Mouse (Mus musculus) ovary, postnatal 36 days (tissue): ENCODE data around the gene Elfn1.
A peak's percentile ranks its signal among the peaks of the same experiment; 100 is the strongest.

Experiments
- DNase-seq: peaks from one replicate; pipeline ENCODE4 v3.0.0; 2022; ENCODE audit warnings: low spot score, mixed read lengths

Elfn1 gene

GRCm38 (mm10) chr5:139911506-139911905, 3.8 kb downstream of the Elfn1 start:
- no peak for DNase-seq

- no peak for DNase-seq
Measured at GRCm38 (mm10) chr5:139912121-139912771, 4.5 kb downstream of the Elfn1 start.

GRCm38 (mm10) chr5:139921666-139922065, 13.9 kb downstream of the Elfn1 start:
- no peak for DNase-seq

- DNase-seq = no peak
Measured at GRCm38 (mm10) chr5:139923867-139924266, 16.1 kb downstream of the Elfn1 start.

GRCm38 (mm10) chr5:139930102-139930501, 22.4 kb downstream of the Elfn1 start:
- DNase-seq = no peak

- DNase-seq = no peak
Measured at GRCm38 (mm10) chr5:139930927-139931351, 23.2 kb downstream of the Elfn1 start.

GRCm38 (mm10) chr5:139931947-139932540, 24.3 kb downstream of the Elfn1 start:
- no peak for DNase-seq

- DNase-seq = peak; percentile 65
Measured at GRCm38 (mm10) chr5:139932595-139933271, 25.0 kb downstream of the Elfn1 start.

GRCm38 (mm10) chr5:139933476-139933875, 25.7 kb downstream of the Elfn1 start:
- peak; percentile 49 for DNase-seq

- DNase-seq = no peak
Measured at GRCm38 (mm10) chr5:139936431-139936830, 28.7 kb downstream of the Elfn1 start.

- no peak for DNase-seq
Measured at GRCm38 (mm10) chr5:139944697-139945096, 37.0 kb downstream of the Elfn1 start.

GRCm38 (mm10) chr5:139945715-139946364, 38.1 kb downstream of the Elfn1 start:
- DNase-seq = no peak

- DNase-seq = no peak
Measured at GRCm38 (mm10) chr5:139947446-139947845, 39.7 kb downstream of the Elfn1 start.

GRCm38 (mm10) chr5:139948552-139948951, 40.8 kb downstream of the Elfn1 start:
- DNase-seq = no peak

- no peak for DNase-seq
Measured at GRCm38 (mm10) chr5:139949363-139949762, 41.6 kb downstream of the Elfn1 start.

- DNase-seq = no peak
Measured at GRCm38 (mm10) chr5:139949975-139950578, 42.3 kb downstream of the Elfn1 start.

- no peak for DNase-seq
Measured at GRCm38 (mm10) chr5:139956859-139957258, 49.1 kb downstream of the Elfn1 start.

GRCm38 (mm10) chr5:139959741-139960140, 52.0 kb downstream of the Elfn1 start:
- DNase-seq = no peak

- DNase-seq = no peak
Measured at GRCm38 (mm10) chr5:139964391-139964790, 56.6 kb downstream of the Elfn1 start.

- no peak for DNase-seq
Measured at GRCm38 (mm10) chr5:139965596-139965995, 57.9 kb downstream of the Elfn1 start.

- DNase-seq = no peak
Measured at GRCm38 (mm10) chr5:139969151-139969948, 61.6 kb downstream of the Elfn1 start.
